Mouse (Mus musculus): Measurements from ENCODE around the gene Scin.

- no peak for TF ChIP-seq E2F4 (IDR thresholded peaks at IDR 0.05; ENCODE audit: insufficient read depth)
- no peak for TF ChIP-seq POLR2A (IDR thresholded peaks at IDR 0.05; ENCODE audit: insufficient read length, low read depth)
- TF ChIP-seq USF1 (IDR thresholded peaks at IDR 0.05; ENCODE audit: low read depth) = no peak
- no peak for TF ChIP-seq POLR2AphosphoS2 (IDR thresholded peaks at IDR 0.05; ENCODE audit: insufficient read length, low read depth)
- no peak for TF ChIP-seq CEBPB (IDR thresholded peaks at IDR 0.05; ENCODE audit: insufficient read depth, poor library complexity, severe bottlenecking)
- no peak for TF ChIP-seq SRF (IDR thresholded peaks at IDR 0.05; ENCODE audit: control insufficient read depth, insufficient read length, low read depth)
Measured at GRCm38 (mm10) chr12:40027444-40027843, 106.6 kb downstream of the Scin start.

Data from myocyte (in vitro differentiated cells).